Mouse (Mus musculus) splenic B cell, adult 2 months (primary cell): ENCODE measurements at regions not wholly inside any gene's neighbourhood (a gene's known extent, or its start where the extent isn't known, plus 50 kb on each side); places are given as distances from the start of the nearest gene placed in this dataset.

Source experiments
- DNase-seq: peaks from one replicate; pipeline ENCODE4 v3.0.0-alpha.2; 2011; ENCODE audit warnings: low read depth, low spot score
- H3K27me3 ChIP-seq: 2 replicates; pipeline ENCODE4 v1.6.1; 2012; ENCODE audit warnings: mild to moderate bottlenecking, low read length, moderate library complexity, mixed read lengths; ENCODE audit not compliant: control insufficient read depth, poor library complexity, insufficient read depth, severe bottlenecking
- H3K36me3 ChIP-seq: 2 replicates; pipeline ENCODE4 v1.6.1; 2012; ENCODE audit warnings: mild to moderate bottlenecking, low read length, moderate library complexity, mixed read lengths; ENCODE audit not compliant: control insufficient read depth, poor library complexity, insufficient read depth, severe bottlenecking

DNA sequence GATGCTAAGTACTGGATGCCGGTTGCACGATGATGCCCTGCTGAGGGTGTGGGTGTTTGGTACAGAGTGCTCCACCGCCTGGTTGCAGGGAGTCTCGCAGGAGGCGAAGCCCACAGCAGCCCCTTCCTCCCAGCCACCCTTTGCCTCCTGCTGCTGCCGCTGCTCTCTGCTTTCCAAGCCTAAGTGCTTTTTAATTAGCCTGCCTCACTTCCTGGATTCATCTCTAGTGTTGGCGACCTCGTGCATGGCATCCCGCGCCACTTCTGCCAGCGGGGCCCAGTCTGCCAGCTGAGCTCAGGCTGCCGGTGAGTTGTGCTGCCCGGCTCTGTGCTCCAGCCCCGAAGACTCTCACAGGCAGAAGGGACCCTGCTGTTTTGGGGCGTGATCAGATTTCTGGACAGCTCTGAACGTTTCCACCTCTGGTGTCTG, 159.3 kb downstream of the Gxylt1 start:
- Histone ChIP-seq H3K36me3 (no peaks in the 10 kb centered on the region), H3K27me3 (no peaks in the 10 kb centered on the region)
- no peak for DNase-seq

DNA sequence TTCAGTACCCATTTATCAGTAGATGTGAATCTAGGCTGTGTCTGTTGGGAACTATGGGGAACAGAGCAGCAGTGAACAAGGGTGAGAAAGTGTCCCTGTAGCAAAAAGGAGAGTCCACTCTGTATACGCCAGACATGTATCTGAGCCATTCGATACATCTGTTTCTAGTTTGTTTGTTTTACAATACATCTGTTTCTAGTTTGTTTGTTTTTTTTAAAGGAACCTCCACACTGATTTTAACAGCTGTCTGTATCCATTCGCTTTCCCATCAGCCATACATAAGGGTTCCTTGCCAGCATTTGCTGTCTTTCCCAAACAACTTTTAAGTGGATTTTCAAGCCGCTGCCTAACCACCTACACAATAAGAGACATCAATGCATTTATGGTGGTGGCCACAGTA, 170.0 kb downstream of the Gxylt1 start:
- no peaks in the 10 kb centered on the region; the same call in 1 of the 2 replicates for H3K27me3 ChIP-seq
- no peak for DNase-seq

DNA sequence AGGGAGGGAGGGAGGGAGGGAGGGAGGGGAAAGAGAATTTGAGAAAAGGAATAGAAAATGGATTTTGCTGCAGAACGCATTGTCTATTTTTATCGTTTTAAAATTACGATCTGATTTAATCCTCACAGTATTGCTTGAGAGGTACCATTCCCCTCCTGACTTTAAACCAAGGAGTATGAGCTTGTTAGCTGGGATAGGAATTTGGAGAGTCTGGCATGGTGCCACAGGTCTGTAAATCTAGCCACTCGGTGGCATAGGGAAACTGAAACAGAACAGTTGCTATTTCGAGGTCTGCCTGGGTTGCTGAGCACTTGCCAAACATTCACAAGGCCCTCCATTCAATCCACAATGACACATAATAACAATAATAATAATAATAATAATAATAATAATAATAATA, 171.6 kb downstream of the Gxylt1 start:
- no peak for DNase-seq
- Histone ChIP-seq H3K36me3 (no peaks in the 10 kb centered on the region), H3K27me3 (no peaks in the 10 kb centered on the region; the same call in 1 of the 2 replicates)

More for the DNA sequence above, 170.0 kb downstream of the Gxylt1 start:
- H3K36me3 ChIP-seq: no peaks in the 10 kb centered on the region

DNA sequence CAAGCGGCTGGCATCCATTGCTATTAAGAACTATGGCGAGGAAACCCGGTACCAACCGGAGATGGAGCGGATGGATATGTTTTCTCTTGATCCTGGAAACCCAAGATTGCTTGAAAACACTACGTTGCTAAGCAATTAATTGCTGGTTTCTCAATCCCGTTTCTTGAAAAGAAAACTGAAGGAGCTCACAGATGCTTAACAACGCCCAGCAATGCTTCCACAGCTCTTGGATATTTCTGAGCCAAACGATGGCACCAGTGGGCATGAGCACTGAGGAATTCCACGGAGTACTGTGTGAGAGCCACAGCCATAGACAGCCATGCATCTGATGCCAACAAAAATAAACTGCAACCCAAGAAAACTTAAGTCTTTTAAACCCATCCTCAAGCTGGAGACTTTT, 173.1 kb downstream of the Gxylt1 start:
- no peaks in the 10 kb centered on the region; the same call in 1 of the 2 replicates for H3K27me3 ChIP-seq
- DNase-seq: no peak
- no peaks in the 10 kb centered on the region for H3K36me3 ChIP-seq

DNA sequence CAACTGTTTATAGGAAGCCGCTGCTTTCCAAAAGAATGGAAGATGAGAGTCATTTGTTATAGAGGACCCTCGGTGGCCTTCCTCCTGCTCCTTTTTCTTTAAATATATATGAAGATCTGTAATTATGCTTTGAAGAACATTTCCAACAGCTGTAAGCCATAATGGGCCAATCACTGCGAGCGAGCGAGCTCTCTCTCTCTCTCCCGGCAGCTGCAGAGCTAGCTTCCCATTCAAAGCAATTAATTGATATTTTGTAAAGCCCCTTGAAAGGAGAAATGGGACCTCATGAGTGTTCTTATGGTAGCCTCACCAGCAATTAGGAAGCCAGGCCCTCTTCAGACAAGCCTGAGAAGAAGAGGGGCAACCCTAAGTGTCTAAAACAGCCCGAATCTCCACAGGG, 174.1 kb downstream of the Gxylt1 start:
- no peak for DNase-seq
- no peaks in the 10 kb centered on the region for H3K36me3 ChIP-seq
- no peaks in the 10 kb centered on the region; the same call in 1 of the 2 replicates for H3K27me3 ChIP-seq

DNA sequence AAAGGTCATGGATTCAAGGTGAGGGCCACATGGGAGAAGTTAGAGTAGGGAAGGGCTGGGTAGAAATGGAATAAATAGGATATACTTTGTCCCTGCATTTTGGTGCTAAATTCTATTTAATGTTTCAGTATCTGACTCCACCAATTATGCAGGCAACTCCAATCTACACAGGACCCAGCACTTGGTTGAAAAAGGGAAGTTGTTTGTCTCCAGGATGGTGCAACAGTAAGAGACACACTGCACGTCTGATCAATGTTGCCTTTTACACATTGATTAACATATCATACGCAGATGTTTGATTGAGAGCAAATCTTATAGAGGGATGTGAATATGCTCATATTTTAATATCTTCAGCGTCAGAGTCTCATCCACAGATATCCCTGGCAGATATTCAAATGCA, 175.1 kb downstream of the Gxylt1 start:
- no peaks in the 10 kb centered on the region for H3K36me3 ChIP-seq
- DNase-seq: no peak
- H3K27me3 ChIP-seq: no peaks in the 10 kb centered on the region; the same call in 1 of the 2 replicates

DNA sequence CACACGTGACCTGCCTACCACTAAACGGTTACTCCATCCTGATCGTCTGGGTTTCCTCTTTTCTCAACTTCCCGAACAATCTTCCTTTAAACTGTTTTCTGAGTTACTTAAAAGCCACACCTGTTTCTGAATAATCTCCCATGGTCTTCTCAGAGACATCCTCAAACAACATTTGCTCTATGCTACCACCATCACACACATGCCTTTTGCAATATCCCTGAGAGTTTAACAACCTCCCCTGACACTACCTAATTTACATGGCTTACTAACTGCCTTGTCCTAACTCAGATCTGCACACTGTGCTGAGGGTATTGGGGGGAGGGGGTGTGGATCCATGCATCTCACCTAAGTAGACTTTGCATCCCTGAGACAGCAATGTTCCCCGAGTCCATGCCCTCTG, 178.6 kb downstream of the Gxylt1 start:
- H3K36me3 ChIP-seq: no peaks in the 10 kb centered on the region
- no peaks in the 10 kb centered on the region; the same call in 1 of the 2 replicates for H3K27me3 ChIP-seq
- DNase-seq: no peak

DNA sequence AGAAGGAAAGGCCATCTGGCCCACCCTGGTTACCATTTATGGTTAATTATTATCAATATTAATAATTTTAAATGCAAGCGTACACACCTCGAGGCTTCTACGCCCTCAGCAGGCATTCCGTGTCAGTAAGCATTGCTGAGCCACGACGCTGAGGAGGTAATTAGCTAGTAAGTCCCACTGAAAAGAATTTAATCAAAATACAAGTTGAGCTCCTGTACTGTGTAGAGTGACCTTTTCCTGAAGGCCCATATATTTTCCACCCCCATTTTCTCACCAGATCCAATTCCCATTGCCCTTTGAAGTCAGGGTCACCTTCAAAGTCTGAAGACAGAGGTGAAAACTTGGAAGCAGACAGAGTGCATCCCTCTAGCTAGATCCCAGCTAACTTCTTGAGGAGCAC, 179.8 kb downstream of the Gxylt1 start:
- no peaks in the 10 kb centered on the region for H3K36me3 ChIP-seq
- H3K27me3 ChIP-seq: no peaks in the 10 kb centered on the region
- no peak for DNase-seq

DNA sequence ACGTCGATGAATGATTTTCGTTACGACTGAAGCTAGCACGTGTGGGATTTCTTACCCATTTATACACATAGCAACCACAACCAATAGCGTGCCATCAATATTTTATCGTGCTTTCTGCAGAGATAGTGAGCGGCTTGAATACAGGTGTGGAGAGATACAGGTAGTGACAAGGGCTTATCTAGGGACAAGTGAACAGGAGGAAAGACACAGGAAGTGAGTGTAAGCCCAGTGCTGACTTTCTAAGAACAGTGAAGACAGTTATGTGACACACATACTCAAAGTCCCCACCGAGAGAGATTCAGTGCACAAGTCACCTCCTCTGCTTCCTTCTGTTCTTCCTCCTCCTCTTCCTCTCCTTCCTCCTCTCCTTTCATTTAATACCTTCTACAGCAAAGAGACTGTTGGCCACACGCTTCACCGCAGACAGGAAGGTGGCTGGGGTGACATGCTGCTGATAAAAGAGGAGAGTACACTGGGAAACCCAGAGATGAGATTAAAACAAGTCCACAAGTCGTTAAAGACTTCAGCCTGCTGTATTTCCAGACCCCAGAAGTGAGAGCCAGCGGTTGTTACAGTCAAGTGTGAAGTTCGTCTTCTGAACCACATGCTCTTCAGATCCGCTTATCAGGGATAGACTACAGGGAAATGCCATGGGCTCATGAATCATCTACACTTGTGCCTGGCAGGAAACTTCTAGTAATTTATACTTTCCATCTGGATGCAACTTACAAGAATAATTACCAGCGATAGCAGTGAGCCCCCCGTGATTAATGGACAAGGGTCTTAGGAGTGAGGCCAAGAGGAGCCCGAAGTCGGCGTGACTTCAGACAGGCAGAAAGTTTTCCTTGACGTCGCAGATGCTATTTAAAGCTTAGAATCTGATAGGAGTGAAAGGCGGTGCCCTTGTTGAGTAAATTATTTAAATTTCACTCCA, 180.5 kb downstream of the Gxylt1 start:
- Histone ChIP-seq H3K27me3 (no peaks in the 10 kb centered on the region), H3K36me3 (no peaks in the 10 kb centered on the region)
- no peak for DNase-seq

DNA sequence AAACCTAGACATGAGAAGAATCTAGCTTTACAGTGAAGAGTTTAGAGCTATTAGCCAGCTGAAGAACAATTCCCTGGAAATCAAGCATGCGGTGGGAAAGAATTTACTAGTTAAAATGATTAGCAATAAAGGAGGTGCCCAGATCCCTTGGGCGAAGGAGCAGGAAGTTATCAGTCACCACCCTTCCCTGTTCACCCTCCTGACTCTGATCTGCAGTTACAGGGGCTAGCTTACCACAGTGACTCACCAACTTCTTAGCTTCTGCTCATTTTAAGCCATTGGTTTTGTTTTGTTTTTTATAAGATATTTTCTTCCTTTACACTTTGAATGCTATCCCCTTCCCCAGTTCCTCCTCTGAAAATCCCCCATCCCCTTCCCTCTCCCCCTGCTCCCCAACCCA, 183.6 kb downstream of the Gxylt1 start:
- Histone ChIP-seq H3K36me3 (no peaks in the 10 kb centered on the region), H3K27me3 (no peaks in the 10 kb centered on the region)
- DNase-seq: no peak

DNA sequence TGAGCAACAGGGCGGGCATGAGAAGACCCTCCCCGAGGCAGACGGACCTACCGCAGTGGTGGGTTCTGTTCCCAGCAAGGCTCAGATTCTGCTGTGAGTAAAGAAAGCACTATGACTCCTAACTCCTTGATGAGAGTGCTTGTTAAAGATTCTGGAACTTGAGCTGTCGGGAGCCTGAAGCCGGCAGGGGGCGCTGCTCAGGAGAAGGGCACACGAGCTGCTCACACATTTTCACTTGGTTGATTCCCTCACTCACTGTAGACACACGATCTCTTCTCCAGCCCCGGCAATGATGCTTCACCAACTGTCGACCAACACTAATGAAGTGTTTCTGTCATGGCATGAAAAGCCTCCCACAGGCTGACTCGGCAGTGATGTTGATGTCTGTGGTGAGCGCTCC, 185.6 kb downstream of the Gxylt1 start:
- no peaks in the 10 kb centered on the region for H3K36me3 ChIP-seq
- H3K27me3 ChIP-seq: no peaks in the 10 kb centered on the region
- DNase-seq: peak; percentile 8

DNA sequence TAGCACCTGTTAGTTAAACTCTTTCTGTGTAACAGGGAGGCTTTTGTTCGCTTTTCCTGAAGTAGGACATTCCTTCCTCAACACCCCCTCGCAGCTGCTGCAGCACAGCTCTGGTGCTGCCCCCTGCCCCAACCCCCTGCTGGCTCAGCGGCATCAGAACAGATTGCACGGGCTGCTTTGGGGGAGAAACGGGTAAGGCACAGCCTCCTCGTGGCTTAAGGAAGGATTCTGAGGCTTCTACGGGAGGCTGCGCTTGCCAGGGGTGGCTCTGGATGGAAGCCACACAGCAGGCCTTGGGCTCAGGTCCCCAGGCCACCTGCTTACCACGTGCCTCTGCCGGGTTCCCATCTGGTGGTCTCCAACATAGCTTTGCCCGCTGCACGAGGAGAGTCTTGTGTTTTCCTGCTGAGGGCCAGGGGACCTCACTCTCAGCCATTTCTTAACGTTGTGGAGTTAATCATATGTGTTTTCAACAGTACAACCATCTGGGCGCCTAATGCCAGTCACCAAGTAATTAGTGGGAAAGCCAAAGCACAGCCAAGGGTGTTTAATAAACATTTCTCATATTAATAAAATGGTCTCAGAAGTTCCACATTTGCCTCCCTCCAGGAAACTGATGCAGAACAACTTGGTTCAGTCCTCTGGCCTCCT, 189.9 kb downstream of the Gxylt1 start:
- Histone ChIP-seq H3K27me3 (no peaks in the 10 kb centered on the region), H3K36me3 (no peaks in the 10 kb centered on the region)
- no peak for DNase-seq

DNA sequence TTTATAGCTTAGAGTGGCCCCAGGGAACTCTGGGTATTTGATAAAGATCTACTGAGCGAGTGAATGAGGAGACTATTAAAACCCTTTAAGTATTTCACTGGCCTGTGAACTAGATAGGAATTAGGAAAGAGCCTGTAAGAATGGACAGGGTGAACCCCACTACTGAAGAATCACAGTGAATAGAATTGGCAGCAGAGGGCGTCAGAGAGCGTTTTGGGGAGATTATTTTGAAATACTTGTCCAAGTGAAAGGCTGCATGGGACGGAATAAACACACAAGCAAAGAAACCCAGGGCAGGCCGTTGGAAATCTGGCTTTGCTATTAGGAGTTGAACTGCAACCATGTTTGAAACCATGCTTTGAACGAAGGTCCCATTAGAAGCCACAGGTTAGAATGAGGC, 200.9 kb downstream of the Gxylt1 start:
- Histone ChIP-seq H3K36me3 (no peaks in the 10 kb centered on the region), H3K27me3 (no peaks in the 10 kb centered on the region)
- no peak for DNase-seq

DNA sequence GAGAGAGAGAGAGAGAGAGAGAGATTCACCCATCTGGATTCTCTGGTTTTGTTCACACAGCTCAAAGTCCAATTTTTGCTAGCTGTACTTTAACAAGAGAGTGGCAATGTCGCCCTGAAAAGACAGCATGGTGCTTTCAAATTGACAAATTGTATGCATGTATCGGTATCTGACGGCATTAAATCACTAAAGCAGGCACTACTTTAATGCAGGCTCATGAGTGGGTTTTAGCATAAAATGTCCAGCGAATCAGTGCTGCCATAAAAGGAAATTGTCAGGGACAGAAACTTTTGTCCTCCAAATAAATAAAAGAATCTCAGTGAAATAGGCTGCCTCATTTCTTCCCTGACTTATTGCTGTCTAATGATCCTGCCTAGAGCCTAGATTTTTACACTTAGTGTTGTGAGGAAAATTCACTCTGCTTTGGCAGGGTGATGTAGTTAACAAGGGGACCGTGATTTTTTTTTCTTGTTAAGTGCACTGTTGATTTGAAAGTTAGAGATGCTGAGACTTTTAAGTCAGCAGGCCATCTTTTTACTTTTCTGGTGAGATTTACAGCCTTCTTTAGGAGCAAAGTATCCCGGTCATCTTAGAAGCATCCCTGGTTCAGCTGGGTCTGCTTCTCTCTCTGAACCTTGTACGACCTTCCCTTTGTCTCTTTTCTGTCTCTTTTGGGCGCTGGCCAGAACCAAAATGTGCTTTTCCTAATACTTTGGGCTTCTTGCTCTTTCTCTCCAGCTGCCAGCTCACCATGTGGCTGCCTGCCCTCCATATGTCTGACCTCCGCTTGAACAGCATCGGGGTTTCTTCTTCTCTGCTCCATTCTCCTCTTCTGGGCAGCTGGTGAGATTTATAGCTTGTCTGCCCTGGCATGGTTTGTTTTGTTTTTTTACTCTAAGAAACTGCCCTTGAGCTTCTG, 212.5 kb downstream of the Gxylt1 start:
- Histone ChIP-seq H3K27me3 (no peaks in the 10 kb centered on the region), H3K36me3 (no peaks in the 10 kb centered on the region)
- no peak for DNase-seq
